Mouse (Mus musculus): ENCODE results near the gene Clcn7. TPM values are rescaled to one million over a fixed set of nuclear protein-coding genes. Genes with fewer than 3 reads are reported as not detected.

Gene Clcn7
- polyA plus RNA-seq, 1 experiment from 2014 or later: 16.6 TPM

DNA sequence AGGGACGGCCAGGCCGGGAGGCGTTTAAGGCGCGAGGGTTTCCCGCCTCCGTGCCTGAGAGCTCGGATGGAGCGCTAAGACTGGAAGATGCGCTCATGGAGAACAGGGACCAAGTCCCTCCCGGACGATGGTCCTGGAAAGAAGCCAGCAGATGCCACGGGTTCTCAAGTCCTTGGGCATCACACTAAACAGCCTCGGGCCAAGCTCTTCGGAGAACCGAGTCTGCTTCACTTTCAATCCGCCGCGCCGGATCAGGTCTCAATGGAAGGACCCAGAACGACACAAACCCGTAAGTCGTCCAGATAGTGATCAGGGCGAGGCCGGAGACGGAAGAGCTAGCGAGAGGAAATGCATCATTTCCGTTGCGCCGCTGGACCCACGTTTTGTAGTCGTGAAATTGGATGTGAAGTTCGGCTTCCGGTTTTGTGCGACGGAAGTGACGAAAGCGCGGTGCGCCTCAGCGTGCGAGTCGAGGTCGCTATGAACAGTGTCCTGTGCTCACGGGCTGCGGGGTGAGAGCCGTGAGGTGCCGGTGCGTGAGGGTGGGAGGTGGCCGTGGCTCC is 51.0 kb downstream of the Clcn7 start, which contains the start of gene BC003965:
Gene BC003965, plus strand, starts transcription at position 426 of the 563 bp plus-strand sequence.
- Histone ChIP-seq H3K27ac (ENCODE audit: low read depth, low read length) (peak within 1 kb of the TSS; percentile 86), H3K27me3 (ENCODE audit: control insufficient read depth, insufficient read depth, low read length) (no peaks in the 10 kb centered on the region), H3K9me3 (ENCODE audit: control insufficient read depth, low read length) (no peaks in the 10 kb centered on the region), H3K36me3 (ENCODE audit: control insufficient read depth, insufficient read depth, low read length) (no peaks in the 10 kb centered on the region), H3K4me2 (replicated peaks; ENCODE audit: low read depth, low read length) (peak within 1 kb of the TSS; percentile 99), H3K4me1 (replicated peaks; ENCODE audit: control insufficient read depth, insufficient read depth, low read length) (no peaks in the 10 kb centered on the region; the same call in 1 of the 2 replicates), H3K4me3 (ENCODE audit: low read depth, low read length) (peak within 1 kb of the TSS; percentile 92), H3K9ac (ENCODE audit: low read depth, low read length) (peak within 1 kb of the TSS; percentile 94)
- peak; percentile 85 for ATAC-seq (ENCODE audit: low FRiP score)
- peak; percentile 100 for DNase-seq (ENCODE audit: low spot score)
- under 1% methylated on average over 50 of the region's 50 CpGs for WGBS

DNA sequence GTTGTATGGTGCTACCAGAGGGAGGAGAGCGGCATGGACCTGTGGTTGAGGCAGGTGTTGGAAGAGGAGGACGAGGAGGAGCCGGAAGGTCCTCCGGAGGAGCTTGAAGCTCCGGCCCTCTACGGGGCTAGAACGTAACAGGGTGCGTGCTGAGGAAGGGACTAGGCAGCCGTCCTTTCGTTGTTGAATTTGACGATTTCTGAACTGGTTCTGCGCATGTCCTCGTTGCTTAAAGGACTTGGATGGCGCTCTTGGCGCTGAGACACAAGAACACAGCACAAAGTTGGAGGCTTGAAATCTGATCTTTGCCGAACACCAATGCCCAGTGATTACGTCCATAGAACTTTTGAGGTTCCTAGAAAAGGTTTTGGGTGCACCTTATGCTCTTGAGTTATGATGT is 51.8 kb downstream of the Clcn7 start:
- Histone ChIP-seq H3K9ac (ENCODE audit: low read depth, low read length) (peak overlapping the region; percentile 81), H3K9me3 (ENCODE audit: control insufficient read depth, low read length) (no peaks in the 10 kb centered on the region), H3K4me3 (ENCODE audit: low read depth, low read length) (peak overlapping the region; percentile 92), H3K27me3 (ENCODE audit: control insufficient read depth, insufficient read depth, low read length) (no peaks in the 10 kb centered on the region), H3K27ac (ENCODE audit: low read depth, low read length) (no peak overlapping the region), H3K36me3 (ENCODE audit: control insufficient read depth, insufficient read depth, low read length) (no peaks in the 10 kb centered on the region), H3K4me2 (replicated peaks; ENCODE audit: low read depth, low read length) (peak overlapping the region; percentile 99), H3K4me1 (replicated peaks; ENCODE audit: control insufficient read depth, insufficient read depth, low read length) (peaks cover 3% of the 10 kb centered on the region; the same call in 1 of the 2 replicates)
- peak; percentile 5 for DNase-seq (ENCODE audit: low spot score)
- 9% methylated on average over 17 of the region's 17 CpGs for WGBS
- no peak for ATAC-seq (ENCODE audit: low FRiP score)

- no peak for DNase-seq (ENCODE audit: low spot score)
- Histone ChIP-seq H3K27me3 (ENCODE audit: control insufficient read depth, insufficient read depth, low read length) (no peaks in the 10 kb centered on the region), H3K4me2 (replicated peaks; ENCODE audit: low read depth, low read length) (peak overlapping the region; percentile 86), H3K4me3 (ENCODE audit: low read depth, low read length) (peak overlapping the region; percentile 85), H3K36me3 (ENCODE audit: control insufficient read depth, insufficient read depth, low read length) (no peaks in the 10 kb centered on the region), H3K4me1 (replicated peaks; ENCODE audit: control insufficient read depth, insufficient read depth, low read length) (peaks cover 3% of the 10 kb centered on the region; the same call in 1 of the 2 replicates), H3K9me3 (ENCODE audit: control insufficient read depth, low read length) (no peaks in the 10 kb centered on the region), H3K9ac (ENCODE audit: low read depth, low read length) (peak overlapping the region; percentile 86; the same call in 1 of the 2 replicates), H3K27ac (ENCODE audit: low read depth, low read length) (peak overlapping the region; percentile 71; the same call in 1 of the 2 replicates)
- WGBS: 8% methylated on average over 11 of the region's 11 CpGs
- no peak for ATAC-seq (ENCODE audit: low FRiP score)
Measured at GRCm38 (mm10) chr17:25187784-25188149, 54.6 kb downstream of the Clcn7 start.

GRCm38 (mm10) chr17:25188150-25189031 is 55.2 kb downstream of the Clcn7 start, which contains the start of gene Unkl:
Gene Unkl (plus strand): TSS chr17:25188397.
- H3K4me1 ChIP-seq (replicated peaks; ENCODE audit: control insufficient read depth, insufficient read depth, low read length): peaks cover 3% of the 10 kb centered on the region; the same call in 1 of the 2 replicates
- no peaks in the 10 kb centered on the region for H3K9me3 ChIP-seq (ENCODE audit: control insufficient read depth, low read length)
- H3K27me3 ChIP-seq (ENCODE audit: control insufficient read depth, insufficient read depth, low read length): no peaks in the 10 kb centered on the region
- DNase-seq (ENCODE audit: low spot score): peak; percentile 75
- H3K4me2 ChIP-seq (replicated peaks; ENCODE audit: low read depth, low read length): peak within 1 kb of the TSS; percentile 86
- peak within 1 kb of the TSS; percentile 71 for H3K27ac ChIP-seq (ENCODE audit: low read depth, low read length)
- ATAC-seq (ENCODE audit: low FRiP score): peak; percentile 49; the same call in 1 of the 2 replicates
- H3K36me3 ChIP-seq (ENCODE audit: control insufficient read depth, insufficient read depth, low read length): no peaks in the 10 kb centered on the region
- WGBS: under 1% methylated on average over 73 of the region's 104 CpGs
- peak within 1 kb of the TSS; percentile 85 for H3K4me3 ChIP-seq (ENCODE audit: low read depth, low read length)
- H3K9ac ChIP-seq (ENCODE audit: low read depth, low read length): peak within 1 kb of the TSS; percentile 86

- H3K27ac ChIP-seq (ENCODE audit: low read depth, low read length): no peak overlapping the region
- peak overlapping the region; percentile 86 for H3K4me2 ChIP-seq (replicated peaks; ENCODE audit: low read depth, low read length)
- peak overlapping the region; percentile 86 for H3K9ac ChIP-seq (ENCODE audit: low read depth, low read length)
- H3K9me3 ChIP-seq (ENCODE audit: control insufficient read depth, low read length): no peaks in the 10 kb centered on the region
- H3K36me3 ChIP-seq (ENCODE audit: control insufficient read depth, insufficient read depth, low read length): no peaks in the 10 kb centered on the region
- DNase-seq (ENCODE audit: low spot score) (no peak), ATAC-seq (ENCODE audit: low FRiP score) (no peak)
- H3K4me3 ChIP-seq (ENCODE audit: low read depth, low read length): peak overlapping the region; percentile 85
- H3K4me1 ChIP-seq (replicated peaks; ENCODE audit: control insufficient read depth, insufficient read depth, low read length): peaks cover 3% of the 10 kb centered on the region; the same call in 1 of the 2 replicates
- H3K27me3 ChIP-seq (ENCODE audit: control insufficient read depth, insufficient read depth, low read length): no peaks in the 10 kb centered on the region
- 3% methylated on average over 16 of the region's 16 CpGs for WGBS
Measured at GRCm38 (mm10) chr17:25189091-25189490, 55.9 kb downstream of the Clcn7 start.

DNA sequence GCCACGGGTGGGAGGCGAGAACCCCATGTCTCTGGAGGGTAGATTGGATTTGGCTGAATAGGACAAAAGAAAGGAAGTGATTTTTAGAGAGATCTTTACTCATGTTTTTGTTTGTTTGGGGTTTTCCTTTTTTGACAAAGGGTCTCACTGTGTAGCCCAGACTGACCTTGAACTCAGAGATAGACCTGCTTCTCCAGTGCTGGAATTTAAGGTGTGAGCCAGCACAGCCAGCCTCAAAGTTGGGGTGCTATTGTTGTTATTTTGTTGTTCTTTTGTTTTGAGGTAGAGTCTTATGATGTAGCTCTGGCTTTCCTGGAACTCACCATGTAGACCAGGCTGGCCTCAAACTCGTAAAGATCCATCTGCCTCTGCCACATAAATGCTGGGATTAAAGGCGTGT is 69.2 kb downstream of the Clcn7 start:
- H3K9me3 ChIP-seq (ENCODE audit: control insufficient read depth, low read length): no peaks in the 10 kb centered on the region
- H3K27me3 ChIP-seq (ENCODE audit: control insufficient read depth, insufficient read depth, low read length): no peaks in the 10 kb centered on the region
- no peak overlapping the region for H3K9ac ChIP-seq (ENCODE audit: low read depth, low read length)
- 91% methylated on average over 4 of the region's 4 CpGs for WGBS
- 0 out of 2 replicates have a peak, but pooled peaks cover 2% of the 10 kb centered on the region for H3K36me3 ChIP-seq (ENCODE audit: control insufficient read depth, insufficient read depth, low read length)
- H3K4me2 ChIP-seq (replicated peaks; ENCODE audit: low read depth, low read length): no peak overlapping the region
- DNase-seq (ENCODE audit: low spot score) (no peak), ATAC-seq (ENCODE audit: low FRiP score) (no peak)
- no peak overlapping the region for H3K27ac ChIP-seq (ENCODE audit: low read depth, low read length)
- H3K4me3 ChIP-seq (ENCODE audit: low read depth, low read length): no peak overlapping the region
- no peaks in the 10 kb centered on the region for H3K4me1 ChIP-seq (replicated peaks; ENCODE audit: control insufficient read depth, insufficient read depth, low read length)

DNA sequence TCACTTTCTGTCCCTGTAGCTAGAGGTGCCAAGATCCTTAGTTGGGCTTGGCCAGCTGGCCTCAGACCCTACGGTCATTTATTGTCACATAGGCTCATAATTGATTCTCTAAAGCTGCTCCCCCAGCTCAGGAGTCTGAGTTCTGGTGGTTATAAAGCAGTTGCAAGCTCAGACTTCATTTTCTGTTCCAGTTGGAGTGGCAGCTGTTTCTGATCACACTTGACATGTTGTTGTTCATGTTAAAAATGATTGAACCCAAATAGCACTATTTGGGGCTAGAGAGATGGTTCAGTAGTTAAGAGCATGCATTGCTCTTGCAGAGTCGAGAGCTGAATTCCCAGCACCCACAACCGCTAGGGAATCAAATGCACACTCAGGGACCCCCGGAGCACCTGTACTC is 76.8 kb downstream of the Clcn7 start:
- no peaks in the 10 kb centered on the region for H3K9me3 ChIP-seq (ENCODE audit: control insufficient read depth, low read length)
- H3K4me3 ChIP-seq (ENCODE audit: low read depth, low read length): no peak overlapping the region
- no peak for ATAC-seq (ENCODE audit: low FRiP score)
- no peak overlapping the region for H3K27ac ChIP-seq (ENCODE audit: low read depth, low read length)
- no peak overlapping the region for H3K9ac ChIP-seq (ENCODE audit: low read depth, low read length)
- WGBS: 93% methylated on average over 4 of the region's 4 CpGs
- H3K36me3 ChIP-seq (ENCODE audit: control insufficient read depth, insufficient read depth, low read length): 0 out of 2 replicates have a peak, but pooled peaks cover 2% of the 10 kb centered on the region
- no peak for DNase-seq (ENCODE audit: low spot score)
- no peaks in the 10 kb centered on the region for H3K4me1 ChIP-seq (replicated peaks; ENCODE audit: control insufficient read depth, insufficient read depth, low read length)
- H3K4me2 ChIP-seq (replicated peaks; ENCODE audit: low read depth, low read length): no peak overlapping the region
- no peaks in the 10 kb centered on the region for H3K27me3 ChIP-seq (ENCODE audit: control insufficient read depth, insufficient read depth, low read length)

GRCm38 (mm10) chr17:25210680-25211466 is 77.7 kb downstream of the Clcn7 start:
- DNase-seq (ENCODE audit: low spot score) (no peak), ATAC-seq (ENCODE audit: low FRiP score) (no peak)
- no peaks in the 10 kb centered on the region for H3K4me1 ChIP-seq (replicated peaks; ENCODE audit: control insufficient read depth, insufficient read depth, low read length)
- no peak overlapping the region for H3K27ac ChIP-seq (ENCODE audit: low read depth, low read length)
- 90% methylated on average over 15 of the region's 15 CpGs for WGBS
- H3K4me3 ChIP-seq (ENCODE audit: low read depth, low read length): no peak overlapping the region
- no peak overlapping the region for H3K4me2 ChIP-seq (replicated peaks; ENCODE audit: low read depth, low read length)
- no peaks in the 10 kb centered on the region for H3K9me3 ChIP-seq (ENCODE audit: control insufficient read depth, low read length)
- no peak overlapping the region for H3K9ac ChIP-seq (ENCODE audit: low read depth, low read length)
- 0 out of 2 replicates have a peak, but pooled peaks cover 2% of the 10 kb centered on the region for H3K36me3 ChIP-seq (ENCODE audit: control insufficient read depth, insufficient read depth, low read length)
- H3K27me3 ChIP-seq (ENCODE audit: control insufficient read depth, insufficient read depth, low read length): no peaks in the 10 kb centered on the region
